8 mouse cellular contexts compared by ENCODE assay signal in the genomic region with DNA sequence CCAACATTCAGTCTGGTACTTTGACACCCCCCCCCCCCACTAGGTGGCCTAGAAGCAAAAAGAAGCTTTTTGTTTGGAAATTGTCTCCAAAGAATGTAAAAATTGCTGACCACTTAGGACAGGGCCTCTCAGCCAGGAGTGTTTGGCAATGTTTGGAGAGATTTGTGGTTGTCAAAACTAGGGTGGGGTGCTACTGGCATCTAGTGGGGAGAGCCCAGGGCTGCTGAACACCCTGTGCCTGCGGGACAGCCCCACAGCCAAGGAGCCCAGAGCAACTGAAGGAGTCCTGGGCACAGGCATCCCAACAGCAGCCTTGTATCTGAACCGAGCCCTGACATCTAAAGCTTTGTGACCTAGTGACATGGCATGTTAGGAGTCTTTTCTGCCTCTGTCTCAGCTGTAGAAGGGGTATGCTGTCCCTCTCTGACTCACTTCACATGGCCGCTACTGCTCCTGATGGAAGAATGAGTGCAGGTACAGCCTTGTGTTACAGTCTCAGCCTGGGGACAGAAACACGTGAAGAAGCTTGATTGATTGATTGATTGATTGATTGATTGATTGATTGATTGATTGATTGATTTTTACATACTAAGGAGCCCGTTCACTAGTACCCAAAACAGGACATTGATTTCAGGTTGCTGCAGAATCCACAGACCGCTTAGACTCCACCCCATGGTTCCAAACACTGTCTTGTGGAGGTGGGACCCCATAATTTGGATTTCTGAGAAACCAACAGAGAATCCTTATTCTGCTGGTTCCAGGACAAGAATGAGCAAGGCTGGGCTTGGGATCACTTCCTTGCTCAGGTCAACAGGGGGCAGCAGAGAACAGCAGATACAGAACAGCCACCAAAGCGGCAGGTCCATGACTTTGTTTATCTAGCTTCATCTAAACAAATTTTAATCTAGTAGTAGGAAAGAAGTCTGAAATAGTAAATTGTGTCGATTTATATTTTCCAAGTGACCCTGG. TPM values are rescaled to one million over a fixed set of nuclear protein-coding genes. Genes with fewer than 3 reads are reported as not detected.
DNase-seq lines count a peak whose midpoint lies in the region; ATAC-seq and TF ChIP-seq lines count a peak whose summit lies in the region.

No protein-coding gene starts in this region.

- no peak overlapping the region for H3K27ac ChIP-seq in lung, embryonic 14.5 days (ENCODE audit: low read depth)

- no peak overlapping the region for H3K9ac ChIP-seq in lung, embryonic 14.5 days

- no peaks in the 10 kb centered on the region for H3K27me3 ChIP-seq in lung, embryonic 14.5 days (ENCODE audit: insufficient read depth, low read length)

- TF ChIP-seq CTCF in lung, embryonic 14.5 days (IDR thresholded peaks at IDR 0.05; ENCODE audit: low read depth), result peak; percentile 88

- WGBS in lung, embryonic 14.5 days, result 34% methylated on average over 8 of the region's 8 CpGs

- no peaks in the 10 kb centered on the region for H3K4me1 ChIP-seq in lung, embryonic 14.5 days (ENCODE audit: insufficient read depth)

- DNase-seq in ZHBTc4 (ENCODE audit: low read depth, low spot score), result peak; percentile 76
- DNase-seq in cerebellum, postnatal 25 days, result peak; percentile 71 to 81
- peak; percentile 53 for DNase-seq in gastrocnemius, postnatal 14 days
- peak; percentile 79 for DNase-seq in kidney, postnatal 10 days
- peak; percentile 88 for DNase-seq in lung, embryonic 14.5 days
- DNase-seq in ovary, postnatal 36 days (ENCODE audit: low spot score), result peak; percentile 54
- DNase-seq in thymus, postnatal 14 days, result peak; percentile 76

- no peak overlapping the region for H3K4me3 ChIP-seq in lung, embryonic 14.5 days (ENCODE audit: low read depth, low read length)

- H3K9me3 ChIP-seq in lung, embryonic 14.5 days (ENCODE audit: low read depth, low read length), result no peaks in the 10 kb centered on the region

- ATAC-seq in CD4-positive, CD25-positive, alpha-beta regulatory T cell, adult 4 months, result peak; percentile 81
- no peak; the same call in 1 of the 2 replicates for ATAC-seq in lung, embryonic 14.5 days (ENCODE audit: insufficient read depth)

- intact Hi-C loops in gastrocnemius, postnatal 14 days (cut with DNase I; ENCODE audit: low total_unique reads), result loop anchor here (5.0 kb wide), 2 partner anchors 85 to 150 kb away; no protein-coding TSS in a partner anchor

- no peak overlapping the region for H3K4me2 ChIP-seq in lung, embryonic 14.5 days

- H3K36me3 ChIP-seq in lung, embryonic 14.5 days (ENCODE audit: insufficient read depth), result no peaks in the 10 kb centered on the region

RNA-seq across cellular contexts. Expression of gene Malsu1, which starts 16.3 kb away (rescaled TPM):
- polyA plus RNA-seq in CD4-positive, CD25-positive, alpha-beta regulatory T cell, adult 4 months (2017; shearing (Covaris generic)), result 10 to 100 TPM; 22.2 to 42.4 TPM
- total RNA-seq in gastrocnemius, postnatal 14 days (2021), result 10 to 100 TPM; 39.1 to 40.3 TPM
- 69.7 and 75.3 TPM in 2 replicates for polyA plus RNA-seq in lung, embryonic 14.5 days (2014; fragmentation: Nextera tagmentation; extraction: Ambion mirVana)

RNA-seq across cellular contexts. Expression of gene Gpnmb, which starts 21.0 kb away (rescaled TPM):
- 1 to 10 TPM; 2.0 to 2.4 TPM for polyA plus RNA-seq in CD4-positive, CD25-positive, alpha-beta regulatory T cell, adult 4 months (2017; shearing (Covaris generic))
- 1 to 10 TPM in 1 of 2 experiments, under 1 TPM in 1; 0.78 to 1.2 TPM for total RNA-seq in gastrocnemius, postnatal 14 days (2021)
- polyA plus RNA-seq in lung, embryonic 14.5 days (2014; fragmentation: Nextera tagmentation; extraction: Ambion mirVana), result 0.21 and 0.35 TPM in 2 replicates
